ENCODE assay signal across 8 mouse cellular contexts in the genomic region with DNA sequence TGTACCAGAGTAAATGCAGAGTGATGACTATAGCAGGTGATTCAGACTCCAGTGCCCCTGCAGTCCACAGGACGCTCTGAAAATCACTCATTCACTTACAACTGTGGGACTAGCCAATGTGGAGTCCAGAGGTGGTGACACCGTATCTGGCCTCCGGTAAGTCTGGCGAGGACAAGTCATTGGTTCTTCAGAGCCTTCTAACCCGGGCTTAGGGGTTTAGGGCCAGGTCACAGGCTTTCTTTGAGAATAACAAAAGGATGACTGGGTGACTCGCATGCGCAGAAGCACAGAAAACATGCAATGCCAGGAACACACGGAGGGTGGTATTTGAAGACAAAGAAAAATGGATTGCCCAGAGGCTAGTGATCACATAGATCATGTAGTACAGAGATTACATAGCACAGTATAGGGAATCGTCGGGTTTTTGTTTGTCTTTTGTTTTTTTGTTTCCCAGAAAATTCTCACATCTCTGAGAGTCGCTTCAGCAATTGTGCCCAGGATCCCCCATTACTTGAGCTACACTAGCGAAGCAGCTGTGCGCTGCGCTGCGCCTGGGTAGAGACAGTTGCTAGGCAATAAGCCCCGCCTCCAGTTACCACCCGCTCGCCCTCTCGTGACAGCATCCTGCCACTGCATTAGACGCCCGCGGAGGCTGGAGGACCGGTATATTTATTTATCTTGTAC. TPM values are rescaled to one million over a fixed set of nuclear protein-coding genes. Genes with fewer than 3 reads are reported as not detected.
DNase-seq lines count a peak whose midpoint lies in the region; ATAC-seq lines count a peak whose summit lies in the region.

No protein-coding gene starts in this region.

- H3K4me2 ChIP-seq in embryonic facial prominence, embryonic 15.5 days (replicated peaks), result peak overlapping the region; percentile 20
- H3K4me2 ChIP-seq in heart, embryonic 11.5 days, result no peak overlapping the region; the same call in 1 of the 2 replicates
- H3K4me2 ChIP-seq in kidney, embryonic 16.5 days (replicated peaks; ENCODE audit: low read depth, low read length), result peak overlapping the region; percentile 22; the same call in 1 of the 2 replicates
- H3K4me2 ChIP-seq in limb, embryonic 15.5 days, result no peak overlapping the region

- peaks cover 27% of the 10 kb centered on the region for H3K4me1 ChIP-seq in embryonic facial prominence, embryonic 15.5 days
- H3K4me1 ChIP-seq in heart, embryonic 11.5 days (ENCODE audit: control insufficient read depth, insufficient read depth, low read length), result peaks cover 3% of the 10 kb centered on the region; the same call in 1 of the 2 replicates
- H3K4me1 ChIP-seq in kidney, embryonic 16.5 days (ENCODE audit: insufficient read depth, low read length), result peaks cover 7% of the 10 kb centered on the region; the same call in 1 of the 2 replicates
- peaks cover 21% of the 10 kb centered on the region for H3K4me1 ChIP-seq in limb, embryonic 15.5 days

- H3K36me3 ChIP-seq in embryonic facial prominence, embryonic 15.5 days, result no peaks in the 10 kb centered on the region
- no peaks in the 10 kb centered on the region for H3K36me3 ChIP-seq in heart, embryonic 11.5 days (ENCODE audit: control insufficient read depth, insufficient read depth, low read length)
- H3K36me3 ChIP-seq in kidney, embryonic 16.5 days (ENCODE audit: insufficient read depth, low read length), result no peaks in the 10 kb centered on the region
- no peaks in the 10 kb centered on the region for H3K36me3 ChIP-seq in limb, embryonic 15.5 days

- peak; percentile 85 for ATAC-seq in embryonic facial prominence, embryonic 15.5 days (ENCODE audit: insufficient number of reproducible peaks, low FRiP score, low TSS enrichment, low read depth)
- 0 out of 2 replicates have a peak, but pooled peaks have one; percentile 42 for ATAC-seq in heart, embryonic 11.5 days (replicated peaks; ENCODE audit: insufficient number of reproducible peaks, low FRiP score, low TSS enrichment)
- peak; percentile 90 for ATAC-seq in kidney, embryonic 16.5 days (ENCODE audit: low FRiP score, low TSS enrichment)
- peak; percentile 70; the same call in 1 of the 2 replicates for ATAC-seq in limb, embryonic 15.5 days (ENCODE audit: insufficient number of reproducible peaks, low FRiP score, low TSS enrichment, low read depth)

- H3K4me3 ChIP-seq in embryonic facial prominence, embryonic 15.5 days (replicated peaks), result no peak overlapping the region
- H3K4me3 ChIP-seq in heart, embryonic 11.5 days (ENCODE audit: low read depth, low read length), result no peak overlapping the region
- no peak overlapping the region for H3K4me3 ChIP-seq in kidney, embryonic 16.5 days (ENCODE audit: low read length)
- H3K4me3 ChIP-seq in limb, embryonic 15.5 days, result no peak overlapping the region

- H3K27me3 ChIP-seq in embryonic facial prominence, embryonic 15.5 days, result peaks cover 8% of the 10 kb centered on the region; the same call in 1 of the 2 replicates
- H3K27me3 ChIP-seq in heart, embryonic 11.5 days (ENCODE audit: control insufficient read depth, insufficient read depth, low read length), result peaks cover 27% of the 10 kb centered on the region
- H3K27me3 ChIP-seq in kidney, embryonic 16.5 days (ENCODE audit: insufficient read depth, low read length), result peaks cover 9% of the 10 kb centered on the region
- H3K27me3 ChIP-seq in limb, embryonic 15.5 days, result peaks cover 5% of the 10 kb centered on the region; the same call in 1 of the 2 replicates

- DNase-seq in A20 (ENCODE audit: low read depth, low spot score), result peak; percentile 85
- DNase-seq in adrenal gland, postnatal 4 days (ENCODE audit: low spot score in 2 of 2), result peak; percentile 51 to 56
- DNase-seq in naive thymus-derived CD4-positive, alpha-beta T cell, adult 2 months (ENCODE audit: low read depth), result peak; percentile 66
- DNase-seq in spleen, postnatal 4 days (ENCODE audit: low spot score in 2 of 2), result peak; percentile 79 to 92

- no peaks in the 10 kb centered on the region for H3K9me3 ChIP-seq in embryonic facial prominence, embryonic 15.5 days (replicated peaks)
- no peaks in the 10 kb centered on the region for H3K9me3 ChIP-seq in heart, embryonic 11.5 days (replicated peaks; ENCODE audit: control insufficient read depth, low read length)
- H3K9me3 ChIP-seq in kidney, embryonic 16.5 days (ENCODE audit: low read length), result no peaks in the 10 kb centered on the region
- no peaks in the 10 kb centered on the region for H3K9me3 ChIP-seq in limb, embryonic 15.5 days

- H3K9ac ChIP-seq in embryonic facial prominence, embryonic 15.5 days, result no peak overlapping the region
- H3K9ac ChIP-seq in heart, embryonic 11.5 days (ENCODE audit: low read depth, low read length), result no peak overlapping the region; the same call in 1 of the 2 replicates
- H3K9ac ChIP-seq in kidney, embryonic 16.5 days (replicated peaks; ENCODE audit: low read length), result no peak overlapping the region
- H3K9ac ChIP-seq in limb, embryonic 15.5 days, result no peak overlapping the region

- no peak overlapping the region for H3K27ac ChIP-seq in embryonic facial prominence, embryonic 15.5 days (replicated peaks)
- H3K27ac ChIP-seq in heart, embryonic 11.5 days (ENCODE audit: low read depth, low read length), result no peak overlapping the region
- no peak overlapping the region for H3K27ac ChIP-seq in kidney, embryonic 16.5 days (ENCODE audit: low read length)
- H3K27ac ChIP-seq in limb, embryonic 15.5 days, result no peak overlapping the region

- 19% methylated on average over 23 of the region's 23 CpGs for WGBS in embryonic facial prominence, embryonic 15.5 days
- WGBS in heart, embryonic 11.5 days (ENCODE audit: insufficient replicate concordance), result 22% methylated on average over 23 of the region's 23 CpGs
- 20% methylated on average over 23 of the region's 23 CpGs for whole genome bisulfite sequencing in kidney, embryonic 16.5 days
- 20% methylated on average over 23 of the region's 23 CpGs for WGBS in limb, embryonic 15.5 days

RNA-seq across cellular contexts. Expression of gene Dmrtb1, which starts 10.2 kb away (rescaled TPM):
- total RNA-seq in adrenal gland, postnatal 4 days (2021), result not detected
- 0.12 and 0.25 TPM in 2 replicates for polyA plus RNA-seq in embryonic facial prominence, embryonic 15.5 days (2015; fragmentation: Nextera tagmentation; extraction: Ambion mirVana)
- polyA plus RNA-seq in heart, embryonic 11.5 days (2014; fragmentation: Nextera tagmentation; extraction: Ambion mirVana), result not detected in 2 replicates
- not detected in 2 replicates for polyA plus RNA-seq in kidney, embryonic 16.5 days (2015; fragmentation: Nextera tagmentation; extraction: Ambion mirVana)
- 0.14 TPM in 1 of 2 replicates, not detected in the other for polyA plus RNA-seq in limb, embryonic 15.5 days (2015; fragmentation: Nextera tagmentation; extraction: Ambion mirVana)

Comparison
In these comparisons a context has a peak if more than half of its experiments do, and no peak if none do; other contexts are left out.
1. H3K4me2 ChIP-seq: peak in embryonic facial prominence, embryonic 15.5 days (single experiment) and kidney, embryonic 16.5 days (single experiment); none in heart, embryonic 11.5 days (single experiment) and limb, embryonic 15.5 days (single experiment).
2. Peak in every context shown above with its lines, with median percentiles within 50 percentile points of each other: DNase-seq and ATAC-seq.